Mouse (Mus musculus): ENCODE results near the gene Chfr. TPM values are rescaled to one million over a fixed set of nuclear protein-coding genes. Genes with fewer than 3 reads are reported as not detected.

Chfr gene
- polyA plus RNA-seq, 1 experiment from 2014 or later = 11.6 TPM

DNA sequence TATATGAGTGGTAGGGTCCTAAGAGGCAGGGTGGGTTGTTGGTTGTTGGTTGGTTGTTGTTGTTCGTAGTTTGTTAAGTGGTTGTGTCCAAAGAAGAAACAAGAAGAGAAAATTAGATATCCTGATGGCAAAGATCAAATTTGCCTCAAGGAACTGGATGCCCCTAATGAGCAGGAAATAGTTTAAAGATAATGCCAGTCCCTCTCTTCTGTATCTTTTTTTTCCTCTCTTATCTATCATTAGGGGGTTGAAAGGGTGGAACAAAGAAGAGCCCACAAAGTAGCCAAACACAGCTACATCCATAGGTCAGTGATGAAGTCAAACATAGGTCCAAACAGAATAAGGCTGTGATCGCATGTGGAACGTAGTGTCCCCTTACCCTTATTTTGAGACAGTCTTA is 3.7 kb downstream of the Chfr start:
- H3K4me2 ChIP-seq (ENCODE audit: low read depth, low read length) = no peak overlapping the region
- H3K27me3 ChIP-seq (ENCODE audit: insufficient read depth, low read length) = no peaks in the 10 kb centered on the region
- ATAC-seq (no peak), DNase-seq (no peak)
- H3K9me3 ChIP-seq (ENCODE audit: low read length) = no peaks in the 10 kb centered on the region
- no peak overlapping the region for H3K27ac ChIP-seq (ENCODE audit: low read depth)
- 84% methylated on average over 3 of the region's 3 CpGs for WGBS (ENCODE audit: insufficient replicate concordance)
- peaks cover 2% of the 10 kb centered on the region; the same call in 1 of the 2 replicates for H3K4me1 ChIP-seq (ENCODE audit: insufficient read depth)
- peaks cover 26% of the 10 kb centered on the region for H3K36me3 ChIP-seq (replicated peaks; ENCODE audit: insufficient read depth, low read length)
- no peak overlapping the region for H3K9ac ChIP-seq (replicated peaks)
- H3K4me3 ChIP-seq (ENCODE audit: low read depth, low read length) = no peak overlapping the region
- TF ChIP-seq CTCF (IDR thresholded peaks at IDR 0.05; ENCODE audit: low read depth) (no peak), EP300 (IDR thresholded peaks at IDR 0.05; ENCODE audit: low read depth) (no peak)

DNA sequence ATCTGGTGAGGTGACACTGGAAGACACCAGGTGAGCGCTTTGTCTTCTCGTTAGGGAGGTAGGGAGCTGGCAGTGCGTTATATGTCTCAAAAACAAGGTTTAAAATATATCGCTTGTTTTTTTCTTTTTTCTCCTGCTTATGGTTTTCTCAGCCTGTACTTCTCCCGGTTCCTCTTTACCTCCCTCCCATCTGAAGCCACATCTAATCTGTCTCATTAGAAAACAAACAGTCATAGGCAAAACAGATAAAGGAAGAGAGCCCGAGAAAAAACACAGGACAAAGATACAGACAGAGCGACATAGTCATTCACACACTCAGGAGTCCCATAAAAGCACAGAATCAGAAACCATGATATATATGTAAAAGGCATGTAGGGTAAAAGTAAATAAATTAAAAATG is 4.8 kb downstream of the Chfr start:
- H3K4me1 ChIP-seq (ENCODE audit: insufficient read depth) = peaks cover 2% of the 10 kb centered on the region; the same call in 1 of the 2 replicates
- DNase-seq = no peak
- H3K9me3 ChIP-seq (ENCODE audit: low read length) = no peaks in the 10 kb centered on the region
- no peak for ATAC-seq
- TF ChIP-seq CTCF (IDR thresholded peaks at IDR 0.05; ENCODE audit: low read depth) (no peak), EP300 (IDR thresholded peaks at IDR 0.05; ENCODE audit: low read depth) (no peak)
- H3K9ac ChIP-seq (replicated peaks) = no peak overlapping the region
- H3K4me2 ChIP-seq (ENCODE audit: low read depth, low read length) = no peak overlapping the region
- WGBS (ENCODE audit: insufficient replicate concordance) = 84% methylated on average over 7 of the region's 7 CpGs
- no peak overlapping the region for H3K4me3 ChIP-seq (ENCODE audit: low read depth, low read length)
- H3K27me3 ChIP-seq (ENCODE audit: insufficient read depth, low read length) = no peaks in the 10 kb centered on the region
- peaks cover 36% of the 10 kb centered on the region for H3K36me3 ChIP-seq (replicated peaks; ENCODE audit: insufficient read depth, low read length)
- no peak overlapping the region for H3K27ac ChIP-seq (ENCODE audit: low read depth)

GRCm38 (mm10) chr5:110142309-110142708 is 6.7 kb downstream of the Chfr start:
- no peak for DNase-seq
- H3K4me1 ChIP-seq (ENCODE audit: insufficient read depth) = no peaks in the 10 kb centered on the region
- TF ChIP-seq CTCF (IDR thresholded peaks at IDR 0.05; ENCODE audit: low read depth) = no peak
- TF ChIP-seq EP300 (IDR thresholded peaks at IDR 0.05; ENCODE audit: low read depth) = no peak
- H3K9ac ChIP-seq (replicated peaks) = no peak overlapping the region
- no peak overlapping the region for H3K4me2 ChIP-seq (ENCODE audit: low read depth, low read length)
- H3K27ac ChIP-seq (ENCODE audit: low read depth) = no peak overlapping the region
- no peak for ATAC-seq
- H3K27me3 ChIP-seq (ENCODE audit: insufficient read depth, low read length) = no peaks in the 10 kb centered on the region
- H3K36me3 ChIP-seq (replicated peaks; ENCODE audit: insufficient read depth, low read length) = peaks cover 53% of the 10 kb centered on the region
- WGBS (ENCODE audit: insufficient replicate concordance) = 67% methylated on average over 2 of the region's 2 CpGs
- no peak overlapping the region for H3K4me3 ChIP-seq (ENCODE audit: low read depth, low read length)
- no peaks in the 10 kb centered on the region for H3K9me3 ChIP-seq (ENCODE audit: low read length)

DNA sequence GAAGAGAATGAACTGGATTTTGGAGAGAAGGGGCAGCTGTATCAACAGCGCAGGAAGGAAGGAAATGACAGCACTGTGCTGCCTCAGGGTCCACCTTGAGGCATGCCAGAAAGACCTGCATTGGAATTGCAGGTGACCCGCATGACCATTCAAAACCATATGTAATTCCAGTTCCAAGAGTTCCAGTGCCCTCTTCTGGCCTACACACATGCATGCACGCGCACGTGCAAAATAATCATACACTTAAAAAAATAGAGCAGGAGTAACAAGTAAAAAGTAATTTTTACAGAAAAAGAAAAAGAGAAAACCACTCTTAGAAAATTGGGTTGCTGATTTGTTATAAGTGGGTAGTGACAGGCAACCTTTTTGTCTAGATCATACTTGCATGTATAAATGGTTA is 7.4 kb downstream of the Chfr start:
- WGBS (ENCODE audit: insufficient replicate concordance) = 84% methylated on average over 5 of the region's 5 CpGs
- DNase-seq = no peak
- H3K36me3 ChIP-seq (replicated peaks; ENCODE audit: insufficient read depth, low read length) = peaks cover 57% of the 10 kb centered on the region

DNA sequence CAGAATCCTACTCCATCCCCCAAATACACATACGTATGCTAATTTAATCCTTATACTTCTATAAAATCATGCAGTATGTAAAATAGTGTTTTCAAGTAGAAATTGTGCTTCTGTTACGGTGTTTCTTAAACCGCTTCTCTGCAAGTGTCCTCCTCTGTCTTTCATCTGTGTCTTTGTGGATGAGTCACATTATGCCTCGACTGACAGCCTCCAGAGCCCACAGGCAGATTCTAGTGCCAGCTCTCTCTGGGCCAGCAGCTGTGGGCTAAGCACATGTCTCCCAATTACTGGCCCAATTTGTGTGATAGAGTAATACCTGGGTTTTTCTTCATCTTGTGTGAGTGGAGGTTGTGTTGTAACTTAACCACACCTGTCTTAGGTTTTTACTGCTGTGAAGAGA is 33.7 kb downstream of the Chfr start:
- no peaks in the 10 kb centered on the region for H3K27me3 ChIP-seq (ENCODE audit: insufficient read depth, low read length)
- no peak overlapping the region for H3K9ac ChIP-seq (replicated peaks)
- H3K36me3 ChIP-seq (replicated peaks; ENCODE audit: insufficient read depth, low read length) = peaks cover 55% of the 10 kb centered on the region
- no peak for TF ChIP-seq EP300 (IDR thresholded peaks at IDR 0.05; ENCODE audit: low read depth)
- TF ChIP-seq CTCF (IDR thresholded peaks at IDR 0.05; ENCODE audit: low read depth) = no peak
- H3K4me2 ChIP-seq (ENCODE audit: low read depth, low read length) = no peak overlapping the region
- WGBS (ENCODE audit: insufficient replicate concordance) = 90% methylated on average over 4 of the region's 4 CpGs
- H3K9me3 ChIP-seq (ENCODE audit: low read length) = no peaks in the 10 kb centered on the region
- DNase-seq = no peak
- H3K4me3 ChIP-seq (ENCODE audit: low read depth, low read length) = no peak overlapping the region
- H3K4me1 ChIP-seq (ENCODE audit: insufficient read depth) = no peaks in the 10 kb centered on the region
- ATAC-seq = no peak
- H3K27ac ChIP-seq (ENCODE audit: low read depth) = no peak overlapping the region

More for the DNA sequence above, 7.4 kb downstream of the Chfr start:
- no peaks in the 10 kb centered on the region for H3K4me1 ChIP-seq (ENCODE audit: insufficient read depth)
- H3K9ac ChIP-seq (replicated peaks) = no peak overlapping the region
- H3K27ac ChIP-seq (ENCODE audit: low read depth) = no peak overlapping the region
- no peaks in the 10 kb centered on the region for H3K27me3 ChIP-seq (ENCODE audit: insufficient read depth, low read length)
- TF ChIP-seq CTCF (IDR thresholded peaks at IDR 0.05; ENCODE audit: low read depth) (peak; percentile 58), EP300 (IDR thresholded peaks at IDR 0.05; ENCODE audit: low read depth) (no peak)
- H3K4me3 ChIP-seq (ENCODE audit: low read depth, low read length) = no peak overlapping the region
- H3K9me3 ChIP-seq (ENCODE audit: low read length) = no peaks in the 10 kb centered on the region
- no peak overlapping the region for H3K4me2 ChIP-seq (ENCODE audit: low read depth, low read length)
- no peak for ATAC-seq

DNA sequence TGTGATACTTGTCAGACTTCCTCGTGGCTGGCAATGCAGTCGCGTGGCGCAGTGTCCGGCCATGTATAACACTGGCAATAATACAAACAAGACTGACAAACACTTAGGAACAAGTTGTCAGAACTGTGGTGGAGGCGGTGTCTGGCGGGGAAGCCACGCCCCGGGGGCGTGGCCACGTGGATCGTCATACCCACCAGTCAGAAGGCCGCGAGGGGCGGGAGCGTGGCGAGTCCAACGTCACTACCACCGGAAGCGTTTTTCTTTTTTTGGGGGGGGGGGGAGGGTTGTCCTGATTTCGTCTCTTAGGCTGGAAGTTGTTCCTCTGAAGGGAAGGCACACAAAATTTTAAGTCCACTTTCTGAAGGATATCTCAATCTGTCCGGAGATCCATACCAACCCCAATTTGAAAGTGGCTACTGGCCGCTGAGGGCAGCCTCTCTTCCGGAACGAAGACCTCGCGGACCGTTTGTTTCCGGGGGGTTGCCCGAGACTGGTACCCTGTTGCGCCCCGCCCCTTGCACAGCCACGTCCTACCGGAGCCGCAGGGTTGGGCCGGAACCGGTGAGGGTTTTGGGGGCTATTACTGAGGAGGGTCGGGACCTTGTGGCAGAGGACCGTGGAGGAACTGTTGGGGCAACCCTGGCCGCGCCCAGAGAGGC is 40.8 kb downstream of the Chfr start, which contains the start of gene Golga3:
Gene Golga3 (plus strand): TSS at position 340 of the 659 bp plus-strand sequence.
- H3K9me3 ChIP-seq (ENCODE audit: low read length) = no peaks in the 10 kb centered on the region
- TF ChIP-seq CTCF (IDR thresholded peaks at IDR 0.05; ENCODE audit: low read depth) (no peak), EP300 (IDR thresholded peaks at IDR 0.05; ENCODE audit: low read depth) (peak; percentile 67)
- H3K27ac ChIP-seq (ENCODE audit: low read depth) = peak within 1 kb of the TSS; percentile 86
- under 1% methylated on average over 41 of the region's 41 CpGs for WGBS (ENCODE audit: insufficient replicate concordance)
- H3K9ac ChIP-seq (replicated peaks) = peak within 1 kb of the TSS; percentile 94
- ATAC-seq = peak; percentile 98
- H3K4me3 ChIP-seq (ENCODE audit: low read depth, low read length) = peak within 1 kb of the TSS; percentile 98
- H3K36me3 ChIP-seq (replicated peaks; ENCODE audit: insufficient read depth, low read length) = peaks cover under 1% of the 10 kb centered on the region; the same call in 1 of the 2 replicates
- H3K27me3 ChIP-seq (ENCODE audit: insufficient read depth, low read length) = no peaks in the 10 kb centered on the region
- peaks cover 17% of the 10 kb centered on the region for H3K4me1 ChIP-seq (ENCODE audit: insufficient read depth)
- peak; percentile 96 for DNase-seq
- peak within 1 kb of the TSS; percentile 90 for H3K4me2 ChIP-seq (ENCODE audit: low read depth, low read length)
